Mouse (Mus musculus): ENCODE measurements at regions not wholly inside any gene's neighbourhood (a gene's known extent, or its start where the extent isn't known, plus 50 kb on each side); places are given as distances from the start of the nearest gene placed in this dataset.

- no peak overlapping the region for H3K27ac ChIP-seq
- no peak for ATAC-seq (replicated peaks; ENCODE audit: low FRiP score)
- H3K4me1 ChIP-seq: no peaks in the 10 kb centered on the region
- H3K4me3 ChIP-seq (replicated peaks): no peak overlapping the region
- no peaks in the 10 kb centered on the region for H3K9me3 ChIP-seq (replicated peaks)
- no peak overlapping the region for H3K9ac ChIP-seq
- H3K36me3 ChIP-seq: no peaks in the 10 kb centered on the region
- no peaks in the 10 kb centered on the region for H3K27me3 ChIP-seq
- H3K4me2 ChIP-seq: no peak overlapping the region
- 89% methylated on average over 4 of the region's 4 CpGs for WGBS
Measured at GRCm38 (mm10) chr3:78162601-78163000, 1123.7 kb downstream of the Rapgef2 start.

GRCm38 (mm10) chr3:78158450-78158849, 1127.9 kb downstream of the Rapgef2 start:
- Histone ChIP-seq H3K27me3 (no peaks in the 10 kb centered on the region), H3K9me3 (replicated peaks) (no peaks in the 10 kb centered on the region), H3K4me1 (no peaks in the 10 kb centered on the region), H3K4me3 (replicated peaks) (no peak overlapping the region), H3K9ac (no peak overlapping the region), H3K36me3 (no peaks in the 10 kb centered on the region), H3K27ac (no peak overlapping the region), H3K4me2 (no peak overlapping the region)
- ATAC-seq (replicated peaks; ENCODE audit: low FRiP score): no peak
- 91% methylated on average over 4 of the region's 4 CpGs for WGBS
